ENCODE assay signal across 17 mouse cellular contexts in genomic region chr3:104455506-104456275, GRCm38 (mm10).
"Had no signal": no experiment of that assay in that cellular context is flagged by ENCODE, and none has a peak within 500 bp of the region (broad histone marks: within the 10 kb centered on the region; RNA-seq: fewer than 3 reads in every experiment).

No protein-coding gene starts in this region.

- H3K4me1 ChIP-seq: midbrain, embryonic 10.5 days; midbrain, embryonic 12.5 days; neural tube, embryonic 13.5 days; neural tube, embryonic 15.5 days had no signal

- H3K27ac ChIP-seq: midbrain, embryonic 10.5 days; midbrain, embryonic 12.5 days; neural tube, embryonic 13.5 days; neural tube, embryonic 15.5 days had no signal

- H3K9ac ChIP-seq: lung, embryonic 14.5 days; midbrain, embryonic 12.5 days; neural tube, embryonic 13.5 days; neural tube, embryonic 15.5 days had no signal

- H3K4me3 ChIP-seq: midbrain, embryonic 10.5 days; midbrain, embryonic 12.5 days; myocyte; neural tube, embryonic 13.5 days; neural tube, embryonic 15.5 days had no signal

- ATAC-seq: midbrain, embryonic 16.5 days had no signal

- H3K27me3 ChIP-seq: midbrain, embryonic 12.5 days; neural tube, embryonic 13.5 days; neural tube, embryonic 15.5 days had no signal

- H3K9me3 ChIP-seq: midbrain, embryonic 10.5 days; midbrain, embryonic 12.5 days; neural tube, embryonic 13.5 days; neural tube, embryonic 15.5 days had no signal

- H3K4me2 ChIP-seq: lung, embryonic 14.5 days; midbrain, embryonic 12.5 days; neural tube, embryonic 13.5 days; neural tube, embryonic 15.5 days had no signal

- DNase-seq: lung, adult 18-20 months; lung, embryonic 14.5 days; lung, postnatal 4 days; retina, postnatal 1 day; right cerebral cortex, adult 18-20 months; right cerebral cortex, postnatal 25 days; right cerebral cortex, postnatal 4 days; spleen, adult 18-20 months; thymus, adult 18-20 months; thymus, postnatal 14 days; thymus, postnatal 36 days had no signal
